Mouse (Mus musculus): Measurements from ENCODE around the gene Olfr1443. TPM values are rescaled to one million over a fixed set of nuclear protein-coding genes. Genes with fewer than 3 reads are reported as not detected.

Gene Olfr1443
- total RNA-seq, 2 experiments from 2014 or later: not detected

- no peak for DNase-seq (ENCODE audit: low spot score in 2 of 2)
Measured at GRCm38 (mm10) chr19:12731950-12732349, 54.0 kb downstream of the Olfr1443 start.

Other genes starting within 250 kb of the Olfr1443 start
- gene Mpeg1, start 217.3 kb upstream of the Olfr1443 start, total RNA-seq (2021): 10 to 100 TPM; 31.6 to 57.3 TPM
- gene Dtx4, start 176.7 kb upstream of the Olfr1443 start, total RNA-seq (2021): 10 to 100 TPM; 14.7 to 30.5 TPM
- gene Fam111a, start 132.4 kb upstream of the Olfr1443 start, total RNA-seq (2021): 1 to 10 TPM; 3.2 to 4.8 TPM
- not detected for gene Gm4952, start 78.1 kb upstream of the Olfr1443 start, total RNA-seq (2021)
- gene Glyat, start 44.8 kb upstream of the Olfr1443 start, total RNA-seq (2021): under 1 TPM in 1 of 2 experiments, not detected in 1; 0.17 TPM
- not detected for gene Olfr1442, start 7.7 kb upstream of the Olfr1443 start, total RNA-seq (2021)
- under 1 TPM in 1 of 2 experiments, not detected in 1; 0.60 TPM for gene Keg1, start 17.7 kb downstream of the Olfr1443 start, total RNA-seq (2021)
- gene Cntf, start 87.5 kb downstream of the Olfr1443 start, total RNA-seq (2021): 1 to 10 TPM; 2.2 to 2.5 TPM
- gene Zfp91, start 118.0 kb downstream of the Olfr1443 start, total RNA-seq (2021): 10 to 100 TPM; 79.5 to 80.1 TPM
- gene Lpxn, start 118.1 kb downstream of the Olfr1443 start, total RNA-seq (2021): 1 to 10 TPM; 2.1 to 4.1 TPM
- gene Gm5244, start 168.6 kb downstream of the Olfr1443 start, total RNA-seq (2021): not detected
- not detected for gene Olfr1444, start 179.2 kb downstream of the Olfr1443 start, total RNA-seq (2021)
- not detected for gene Olfr1445, start 205.7 kb downstream of the Olfr1443 start, total RNA-seq (2021)
- not detected for gene Olfr1446, start 215.4 kb downstream of the Olfr1443 start, total RNA-seq (2021)
- gene Olfr1447, start 225.6 kb downstream of the Olfr1443 start, total RNA-seq (2021): not detected
- not detected for gene Olfr1448, start 246.3 kb downstream of the Olfr1443 start, total RNA-seq (2021)

All from adrenal gland, adult 18-20 months (tissue).